Mouse (Mus musculus): Measurements from ENCODE around the gene Slc16a7.
A peak's percentile ranks its signal among the peaks of the same experiment; 100 is the strongest.

Gene Slc16a7

GRCm38 (mm10) chr10:125388876-125389786 lies at the start of gene Slc16a7:
TSS of gene Slc16a7 (minus strand) at chr10:125389465.
- no peak for DNase-seq (ENCODE audit: low spot score)

GRCm38 (mm10) chr10:125418795-125419194 lies 29.5 kb upstream of the Slc16a7 start:
- DNase-seq (ENCODE audit: low spot score), result no peak

GRCm38 (mm10) chr10:125399796-125400195 lies 10.5 kb upstream of the Slc16a7 start:
- no peak for DNase-seq (ENCODE audit: low spot score)

DNA sequence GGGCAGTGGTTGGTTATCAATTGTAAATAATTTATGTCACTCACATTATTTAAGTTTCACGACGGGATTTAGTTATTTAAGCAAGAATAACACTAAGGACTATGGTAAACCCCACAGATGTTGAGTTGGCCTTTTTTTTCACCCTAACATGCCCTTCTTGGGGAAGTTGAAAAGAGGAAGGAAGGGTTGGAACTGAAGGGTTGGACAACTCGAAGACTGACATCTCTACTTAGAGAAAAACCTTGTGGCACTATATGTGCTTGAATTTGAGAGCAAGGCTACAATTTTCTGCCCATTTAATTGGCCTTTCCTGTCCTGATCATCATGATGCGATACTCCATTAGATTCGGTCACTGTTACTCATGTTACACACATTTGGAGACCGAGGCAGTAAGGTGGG lies 746 bp upstream of the Slc16a7 start:
- DNase-seq (ENCODE audit: low spot score), result no peak

- DNase-seq (ENCODE audit: low spot score), result no peak
These were observed 787 bp downstream of the Slc16a7 start for GRCm38 (mm10) chr10:125388481-125388875.

DNA sequence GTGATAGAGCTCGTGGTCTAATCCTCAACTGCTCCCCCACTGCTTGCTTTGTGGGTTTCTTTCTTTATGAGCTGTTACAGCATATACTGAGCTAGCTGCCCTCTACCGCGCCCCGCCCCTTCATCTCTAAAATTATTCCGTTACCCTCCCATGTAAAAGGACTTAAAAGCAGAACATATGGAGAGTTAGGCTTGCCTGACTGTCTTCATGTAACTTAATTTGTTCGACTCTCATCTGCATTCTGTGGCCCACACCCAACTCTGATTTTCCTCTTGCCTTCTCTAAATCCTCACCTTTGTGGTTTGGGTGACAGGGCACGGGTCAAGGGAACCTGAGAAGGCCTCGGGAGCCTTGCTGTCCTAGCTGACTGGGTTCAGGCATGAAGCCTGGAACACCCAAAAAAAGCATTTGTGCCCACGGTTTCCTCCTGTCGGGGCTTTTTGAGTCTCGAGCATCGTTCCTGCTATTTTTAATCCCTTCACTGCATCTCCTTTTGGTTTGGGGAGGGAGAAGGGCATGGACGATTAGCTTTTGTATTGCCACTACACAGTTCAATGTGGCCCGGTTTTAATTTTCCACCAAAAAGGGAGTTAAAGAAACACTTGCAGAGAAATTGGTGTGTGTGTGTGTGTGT lies 1.4 kb downstream of the Slc16a7 start:
- DNase-seq (ENCODE audit: low spot score), result no peak

DNA sequence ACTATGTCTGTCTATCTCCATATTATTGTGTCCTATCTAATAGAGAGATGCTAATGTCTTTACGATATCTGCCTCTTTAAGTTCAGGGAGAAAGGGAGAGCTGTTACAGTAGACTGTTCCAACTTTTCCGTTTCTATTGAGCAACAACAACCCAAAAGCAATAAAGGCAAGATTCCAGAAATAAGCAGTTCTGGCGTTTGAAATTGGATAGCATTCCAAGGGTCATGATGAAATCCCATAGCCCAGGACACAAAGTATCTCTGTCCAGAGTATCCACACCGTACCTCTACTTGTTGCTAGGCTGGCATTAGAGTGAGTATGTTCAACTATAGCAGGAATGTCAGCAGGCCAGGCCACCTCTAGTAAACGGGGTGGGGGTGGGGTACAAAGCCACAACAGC lies 13.7 kb downstream of the Slc16a7 start:
- peak; percentile 10 for DNase-seq (ENCODE audit: low spot score)

- DNase-seq (ENCODE audit: low spot score), result no peak
These were observed 16.6 kb downstream of the Slc16a7 start for GRCm38 (mm10) chr10:125372666-125373065.

DNA sequence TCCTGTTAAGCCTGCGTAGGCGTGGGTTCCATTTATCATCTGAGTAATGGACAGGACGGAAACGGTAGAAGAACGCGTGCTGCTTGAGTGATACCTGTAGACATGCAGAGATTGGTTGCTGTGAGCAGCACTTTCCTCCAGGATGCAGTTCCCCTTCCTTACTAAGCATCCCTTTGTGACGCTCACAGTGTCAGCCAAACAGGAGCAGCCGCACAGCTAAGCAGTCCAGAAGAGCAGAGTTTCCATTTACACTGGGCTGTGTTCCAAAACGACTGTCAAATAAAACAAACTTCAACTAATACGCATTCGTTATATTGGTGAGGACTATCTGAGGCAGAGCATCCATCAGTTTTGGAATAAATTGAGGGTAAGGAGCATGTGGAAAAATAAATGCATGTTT lies 17.8 kb downstream of the Slc16a7 start:
- no peak for DNase-seq (ENCODE audit: low spot score)

DNA sequence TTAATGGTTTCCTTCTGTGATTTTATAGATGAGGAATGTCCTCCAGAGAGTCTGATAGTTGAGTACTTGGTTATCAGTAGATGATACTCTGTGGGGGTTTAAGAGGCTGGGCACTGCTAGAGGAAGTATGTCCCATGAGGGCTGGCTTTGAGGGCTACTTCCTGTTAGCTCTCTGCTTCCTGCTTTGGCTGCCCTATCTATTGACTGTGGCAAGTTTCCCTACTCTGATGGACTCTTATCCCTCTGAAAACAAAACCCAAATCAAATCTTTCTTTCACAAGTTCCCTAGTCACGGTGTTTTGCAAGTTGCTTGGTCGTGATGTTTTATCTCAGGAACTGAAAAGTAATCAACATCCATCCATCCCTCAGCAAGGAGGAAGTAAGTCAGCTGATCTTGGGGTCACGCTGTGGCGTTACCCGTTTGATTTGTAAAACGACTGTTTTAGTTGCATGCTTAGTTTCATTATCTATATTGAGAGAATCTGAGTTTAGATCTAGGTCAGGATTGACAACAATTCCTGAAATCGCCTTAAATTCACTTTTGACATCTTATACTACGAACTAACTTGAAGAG lies 19.1 kb downstream of the Slc16a7 start:
- no peak for DNase-seq (ENCODE audit: low spot score)

- DNase-seq (ENCODE audit: low spot score), result no peak
These were observed 30.8 kb downstream of the Slc16a7 start for GRCm38 (mm10) chr10:125358479-125358878.

GRCm38 (mm10) chr10:125352805-125353204 lies 36.5 kb downstream of the Slc16a7 start:
- no peak for DNase-seq (ENCODE audit: low spot score)

DNA sequence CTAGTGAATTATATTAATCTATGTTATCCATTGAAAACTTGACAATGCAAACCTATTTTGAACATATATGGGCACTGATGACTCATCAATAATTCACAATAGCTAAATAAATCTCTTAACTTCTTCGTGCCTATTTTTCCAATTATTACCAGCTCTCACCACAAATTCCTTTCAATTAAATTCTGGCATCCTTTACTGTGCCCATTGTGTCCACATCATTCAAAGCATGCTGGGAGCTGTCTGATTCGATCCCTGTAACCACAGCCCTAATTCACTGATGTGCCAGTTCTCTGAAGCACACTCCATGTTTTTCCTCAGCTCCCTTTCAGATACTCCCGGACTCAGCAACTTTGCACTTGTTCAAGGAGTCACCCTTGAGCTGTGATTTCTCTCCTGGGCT lies 41.1 kb downstream of the Slc16a7 start:
- DNase-seq (ENCODE audit: low spot score), result no peak

DNA sequence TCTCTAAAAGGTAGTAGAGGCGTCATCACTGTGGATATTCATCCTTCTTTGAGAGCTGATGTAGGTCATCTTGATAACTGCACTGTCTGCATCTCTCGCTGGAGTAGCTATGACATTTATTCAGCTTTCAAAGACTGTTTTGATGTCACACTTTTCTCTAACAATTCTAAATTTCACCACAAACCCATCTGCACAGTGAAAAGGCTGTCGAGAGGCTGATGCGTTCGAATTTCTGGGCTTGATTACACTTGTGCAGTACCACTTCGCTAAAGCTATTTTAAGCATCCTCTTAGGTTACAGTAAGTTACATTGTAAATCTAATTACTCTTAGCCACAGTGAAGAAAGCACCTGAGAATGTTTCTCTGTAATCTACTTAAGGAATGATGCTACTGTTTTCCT lies 42.1 kb downstream of the Slc16a7 start:
- DNase-seq (ENCODE audit: low spot score), result no peak

- no peak for DNase-seq (ENCODE audit: low spot score)
These were observed 42.9 kb downstream of the Slc16a7 start for GRCm38 (mm10) chr10:125346364-125346763.

GRCm38 (mm10) chr10:125345583-125345982 lies 43.7 kb downstream of the Slc16a7 start:
- DNase-seq (ENCODE audit: low spot score), result no peak

DNA sequence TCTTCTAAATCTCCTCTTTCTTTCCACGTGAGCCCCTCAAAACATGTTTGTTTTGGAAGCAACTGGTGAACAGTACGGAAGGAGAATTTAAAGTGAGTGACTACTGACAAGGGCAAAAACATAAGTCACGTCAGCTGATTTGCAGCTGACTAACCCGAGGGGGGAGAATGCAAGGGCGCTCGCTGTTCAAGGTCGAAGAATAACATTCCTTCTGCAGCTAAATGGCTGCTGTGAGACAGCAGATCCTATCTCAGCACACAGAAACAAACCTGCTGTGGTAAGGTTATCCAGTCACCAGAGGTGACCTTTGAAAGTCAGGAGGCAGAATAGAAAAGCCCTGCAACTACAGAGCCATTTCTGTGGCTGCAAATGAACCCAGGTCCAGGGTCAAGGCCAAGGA lies 47.1 kb downstream of the Slc16a7 start:
- DNase-seq (ENCODE audit: low spot score), result no peak

- DNase-seq (ENCODE audit: low spot score), result no peak
These were observed 55.5 kb downstream of the Slc16a7 start for GRCm38 (mm10) chr10:125333799-125334198.

GRCm38 (mm10) chr10:125331334-125331733 lies 57.9 kb downstream of the Slc16a7 start:
- no peak for DNase-seq (ENCODE audit: low spot score)

- DNase-seq (ENCODE audit: low spot score), result no peak
These were observed 60.8 kb downstream of the Slc16a7 start for GRCm38 (mm10) chr10:125328331-125329063.

DNA sequence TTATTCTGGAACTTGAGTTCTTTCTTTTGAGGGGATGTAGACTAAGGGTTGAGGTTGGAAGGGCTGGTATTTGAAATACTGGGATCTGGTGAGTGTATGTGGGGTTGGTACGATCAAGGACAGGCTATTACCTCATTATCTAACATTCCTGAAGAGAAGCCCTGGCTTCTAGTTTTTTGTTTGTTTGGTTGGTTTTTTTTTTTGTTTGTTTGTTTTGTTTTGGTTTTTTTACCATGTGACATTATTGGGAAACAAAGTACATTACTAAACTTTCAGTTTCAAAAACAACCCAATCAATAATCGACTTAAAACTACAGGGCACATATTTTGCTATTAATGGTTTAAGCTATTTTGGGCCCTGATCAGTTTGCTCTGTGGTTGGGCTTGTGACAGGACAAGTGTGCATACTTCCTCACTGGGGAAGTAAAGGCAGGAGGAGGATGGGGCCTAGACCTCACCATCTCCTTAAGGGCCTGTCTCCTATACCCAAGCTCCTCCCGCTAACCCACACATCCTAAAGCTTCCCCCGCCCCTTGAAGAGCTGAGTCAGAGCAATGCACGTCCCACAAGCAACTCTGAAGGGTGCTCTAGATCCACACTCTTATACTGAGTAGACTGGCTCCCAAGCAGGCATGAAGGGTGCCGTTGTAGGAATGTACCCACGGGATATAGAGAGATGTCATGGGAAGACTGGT lies 64.2 kb downstream of the Slc16a7 start:
- no peak for DNase-seq (ENCODE audit: low spot score)
